Mouse (Mus musculus): ENCODE data around the gene Prmt3. TPM values are rescaled to one million over a fixed set of nuclear protein-coding genes. Genes with fewer than 3 reads are reported as not detected.

Gene Prmt3
- polyA plus RNA-seq, 1 experiment from 2014 or later, result 63.8 TPM

GRCm38 (mm10) chr7:49847939-49848338 is 69.8 kb downstream of the Prmt3 start:
- Histone ChIP-seq H3K9ac (replicated peaks; ENCODE audit: low read length) (no peak overlapping the region), H3K36me3 (replicated peaks; ENCODE audit: control insufficient read depth, insufficient read depth, low read depth, low read length) (no peaks in the 10 kb centered on the region), H3K27me3 (ENCODE audit: control insufficient read depth, insufficient read depth, low read length) (no peaks in the 10 kb centered on the region), H3K4me2 (ENCODE audit: low read depth, low read length) (no peak overlapping the region), H3K27ac (replicated peaks; ENCODE audit: low read depth, low read length) (no peak overlapping the region), H3K4me3 (ENCODE audit: low read depth, low read length) (no peak overlapping the region), H3K9me3 (replicated peaks; ENCODE audit: control insufficient read depth, low read length) (no peaks in the 10 kb centered on the region), H3K4me1 (ENCODE audit: control insufficient read depth, insufficient read depth, low read length) (no peaks in the 10 kb centered on the region)
- WGBS, result 61% methylated on average over 2 of the region's 2 CpGs
- no peak for ATAC-seq (replicated peaks; ENCODE audit: insufficient number of reproducible peaks, low FRiP score, low TSS enrichment, low read depth)
- DNase-seq (ENCODE audit: low spot score), result no peak

DNA sequence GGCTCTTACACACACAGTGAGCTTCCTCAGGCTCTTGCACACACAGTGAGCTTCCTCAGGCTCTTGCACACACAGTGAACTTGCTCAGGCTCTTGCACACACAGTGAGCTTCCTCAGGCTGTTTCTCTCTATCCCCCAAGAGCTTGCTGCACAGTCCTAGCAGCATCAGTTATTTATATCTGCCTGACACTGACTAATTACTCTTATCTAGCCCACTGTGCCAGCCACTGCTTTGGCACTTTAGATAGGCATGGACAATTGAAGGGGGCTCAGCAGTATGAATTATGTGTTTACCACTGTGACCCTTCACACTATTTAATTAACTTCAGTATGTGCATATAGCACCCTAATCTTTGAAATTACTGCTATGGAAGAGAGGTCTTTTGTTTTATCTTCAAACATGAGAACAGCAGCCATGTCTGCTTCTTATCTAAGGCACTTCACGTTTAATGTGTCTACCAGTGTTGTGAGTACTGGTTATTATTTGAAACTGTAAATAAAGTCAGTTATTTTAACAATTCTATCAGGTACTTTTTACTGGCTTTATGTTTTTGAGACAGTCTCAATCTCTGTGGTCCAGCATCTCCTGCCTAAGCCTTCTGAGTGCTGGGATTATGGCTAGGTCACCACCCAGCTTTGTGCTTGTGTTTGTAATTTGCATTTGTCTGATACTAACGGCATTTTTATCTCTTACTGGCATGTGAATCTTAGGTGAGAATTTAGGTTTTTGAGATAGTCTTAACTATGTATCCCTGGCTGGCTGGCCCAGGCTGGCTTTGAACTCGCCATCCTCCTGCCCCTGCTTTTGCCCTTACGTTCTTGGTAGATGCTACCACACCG is 75.4 kb downstream of the Prmt3 start:
- DNase-seq (ENCODE audit: low spot score), result no peak
- 88% methylated on average over 5 of the region's 5 CpGs for WGBS
- H3K9me3 ChIP-seq (replicated peaks; ENCODE audit: control insufficient read depth, low read length), result no peaks in the 10 kb centered on the region
- no peak overlapping the region for H3K9ac ChIP-seq (replicated peaks; ENCODE audit: low read length)
- no peak overlapping the region for H3K4me3 ChIP-seq (ENCODE audit: low read depth, low read length)
- H3K4me2 ChIP-seq (ENCODE audit: low read depth, low read length), result no peak overlapping the region
- H3K27me3 ChIP-seq (ENCODE audit: control insufficient read depth, insufficient read depth, low read length), result no peaks in the 10 kb centered on the region
- ATAC-seq (replicated peaks; ENCODE audit: insufficient number of reproducible peaks, low FRiP score, low TSS enrichment, low read depth), result no peak
- no peak overlapping the region for H3K27ac ChIP-seq (replicated peaks; ENCODE audit: low read depth, low read length)
- no peaks in the 10 kb centered on the region for H3K36me3 ChIP-seq (replicated peaks; ENCODE audit: control insufficient read depth, insufficient read depth, low read depth, low read length)
- H3K4me1 ChIP-seq (ENCODE audit: control insufficient read depth, insufficient read depth, low read length), result no peaks in the 10 kb centered on the region

DNA sequence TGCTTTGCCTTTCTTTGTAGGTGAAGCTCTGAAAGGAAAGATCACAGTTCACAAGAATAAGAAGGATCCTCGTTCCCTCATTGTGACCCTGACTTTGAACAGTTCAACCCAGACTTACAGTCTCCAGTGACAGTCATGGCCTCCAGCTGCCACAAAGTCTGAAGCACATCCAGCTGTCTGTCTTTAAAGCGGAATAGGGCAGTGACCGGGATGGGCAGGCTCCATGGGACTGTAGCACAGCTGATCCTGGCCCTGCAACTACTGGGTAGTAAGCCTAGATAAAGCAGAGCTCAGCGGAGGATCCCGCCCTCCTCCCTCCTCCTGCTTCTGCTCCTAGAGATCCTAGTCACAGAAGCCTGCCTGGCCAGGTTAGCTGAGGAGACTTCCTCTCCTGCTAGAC is 79.2 kb downstream of the Prmt3 start:
- Histone ChIP-seq H3K27ac (replicated peaks; ENCODE audit: low read depth, low read length) (no peak overlapping the region), H3K4me1 (ENCODE audit: control insufficient read depth, insufficient read depth, low read length) (no peaks in the 10 kb centered on the region), H3K9ac (replicated peaks; ENCODE audit: low read length) (no peak overlapping the region), H3K4me2 (ENCODE audit: low read depth, low read length) (no peak overlapping the region), H3K36me3 (replicated peaks; ENCODE audit: control insufficient read depth, insufficient read depth, low read depth, low read length) (no peaks in the 10 kb centered on the region), H3K9me3 (replicated peaks; ENCODE audit: control insufficient read depth, low read length) (no peaks in the 10 kb centered on the region), H3K4me3 (ENCODE audit: low read depth, low read length) (no peak overlapping the region), H3K27me3 (ENCODE audit: control insufficient read depth, insufficient read depth, low read length) (no peaks in the 10 kb centered on the region)
- WGBS, result 81% methylated on average over 5 of the region's 5 CpGs
- ATAC-seq (replicated peaks; ENCODE audit: insufficient number of reproducible peaks, low FRiP score, low TSS enrichment, low read depth) (no peak), DNase-seq (ENCODE audit: low spot score) (no peak)

- Histone ChIP-seq H3K4me3 (ENCODE audit: low read depth, low read length) (no peak overlapping the region), H3K4me2 (ENCODE audit: low read depth, low read length) (no peak overlapping the region), H3K27ac (replicated peaks; ENCODE audit: low read depth, low read length) (no peak overlapping the region), H3K9me3 (replicated peaks; ENCODE audit: control insufficient read depth, low read length) (no peaks in the 10 kb centered on the region), H3K9ac (replicated peaks; ENCODE audit: low read length) (no peak overlapping the region), H3K4me1 (ENCODE audit: control insufficient read depth, insufficient read depth, low read length) (no peaks in the 10 kb centered on the region), H3K36me3 (replicated peaks; ENCODE audit: control insufficient read depth, insufficient read depth, low read depth, low read length) (no peaks in the 10 kb centered on the region), H3K27me3 (ENCODE audit: control insufficient read depth, insufficient read depth, low read length) (no peaks in the 10 kb centered on the region)
- WGBS, result 81% methylated on average over 3 of the region's 3 CpGs
- no peak for ATAC-seq (replicated peaks; ENCODE audit: insufficient number of reproducible peaks, low FRiP score, low TSS enrichment, low read depth)
- no peak for DNase-seq (ENCODE audit: low spot score)
Measured at GRCm38 (mm10) chr7:49858257-49858656, 80.1 kb downstream of the Prmt3 start.

DNA sequence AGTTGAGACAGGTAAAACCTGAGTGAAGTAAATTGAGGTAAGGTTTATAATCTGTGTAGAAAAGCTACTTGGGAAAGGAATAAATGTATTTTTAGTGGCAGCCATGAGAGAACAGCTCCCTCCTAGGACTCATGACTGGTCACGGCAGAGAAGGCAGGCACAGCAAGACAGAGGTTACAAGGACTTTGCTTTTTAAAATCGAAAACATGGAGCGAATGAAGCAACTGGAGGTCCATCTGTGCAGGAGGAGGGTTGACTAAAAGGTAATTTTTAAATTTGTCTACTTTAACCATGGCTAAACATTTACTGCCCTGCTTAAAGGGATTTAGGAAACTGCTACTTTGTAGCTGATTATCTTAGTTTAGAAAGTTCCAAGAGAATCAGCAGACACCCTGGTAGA is 81.7 kb downstream of the Prmt3 start:
- Histone ChIP-seq H3K9ac (replicated peaks; ENCODE audit: low read length) (no peak overlapping the region), H3K36me3 (replicated peaks; ENCODE audit: control insufficient read depth, insufficient read depth, low read depth, low read length) (no peaks in the 10 kb centered on the region), H3K9me3 (replicated peaks; ENCODE audit: control insufficient read depth, low read length) (no peaks in the 10 kb centered on the region), H3K27ac (replicated peaks; ENCODE audit: low read depth, low read length) (no peak overlapping the region), H3K4me3 (ENCODE audit: low read depth, low read length) (no peak overlapping the region), H3K4me1 (ENCODE audit: control insufficient read depth, insufficient read depth, low read length) (no peaks in the 10 kb centered on the region), H3K27me3 (ENCODE audit: control insufficient read depth, insufficient read depth, low read length) (no peaks in the 10 kb centered on the region), H3K4me2 (ENCODE audit: low read depth, low read length) (no peak overlapping the region)
- WGBS, result 91% methylated on average over 3 of the region's 3 CpGs
- DNase-seq (ENCODE audit: low spot score), result no peak
- ATAC-seq (replicated peaks; ENCODE audit: insufficient number of reproducible peaks, low FRiP score, low TSS enrichment, low read depth), result no peak

DNA sequence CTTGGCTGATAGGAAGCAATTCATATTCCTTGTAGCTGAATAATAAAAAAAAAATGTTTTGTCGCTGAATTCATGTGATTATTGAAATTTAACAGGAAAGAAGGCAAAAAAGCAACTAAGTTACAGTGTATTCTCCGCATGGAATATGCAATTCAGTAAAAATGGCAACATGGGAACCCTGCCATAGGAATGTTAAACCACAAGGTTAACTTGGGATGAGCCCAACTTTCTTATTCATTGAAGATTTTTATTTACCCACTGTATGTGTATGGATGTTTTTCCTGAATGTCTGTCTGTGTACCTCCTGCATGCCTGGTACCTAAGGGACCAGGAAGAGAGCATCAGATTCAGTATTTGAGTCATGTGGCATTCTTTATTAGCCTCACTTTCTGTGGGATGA is 83.0 kb downstream of the Prmt3 start:
- H3K4me3 ChIP-seq (ENCODE audit: low read depth, low read length), result no peak overlapping the region
- WGBS, result 97% methylated on average over 2 of the region's 2 CpGs
- no peaks in the 10 kb centered on the region for H3K36me3 ChIP-seq (replicated peaks; ENCODE audit: control insufficient read depth, insufficient read depth, low read depth, low read length)
- H3K27ac ChIP-seq (replicated peaks; ENCODE audit: low read depth, low read length), result no peak overlapping the region
- no peak for DNase-seq (ENCODE audit: low spot score)
- no peaks in the 10 kb centered on the region for H3K4me1 ChIP-seq (ENCODE audit: control insufficient read depth, insufficient read depth, low read length)
- no peak overlapping the region for H3K9ac ChIP-seq (replicated peaks; ENCODE audit: low read length)
- ATAC-seq (replicated peaks; ENCODE audit: insufficient number of reproducible peaks, low FRiP score, low TSS enrichment, low read depth), result no peak
- no peaks in the 10 kb centered on the region for H3K9me3 ChIP-seq (replicated peaks; ENCODE audit: control insufficient read depth, low read length)
- H3K27me3 ChIP-seq (ENCODE audit: control insufficient read depth, insufficient read depth, low read length), result no peaks in the 10 kb centered on the region
- no peak overlapping the region for H3K4me2 ChIP-seq (ENCODE audit: low read depth, low read length)

- no peaks in the 10 kb centered on the region for H3K4me1 ChIP-seq (ENCODE audit: control insufficient read depth, insufficient read depth, low read length)
- no peak overlapping the region for H3K4me2 ChIP-seq (ENCODE audit: low read depth, low read length)
- H3K27me3 ChIP-seq (ENCODE audit: control insufficient read depth, insufficient read depth, low read length), result no peaks in the 10 kb centered on the region
- ATAC-seq (replicated peaks; ENCODE audit: insufficient number of reproducible peaks, low FRiP score, low TSS enrichment, low read depth) (no peak), DNase-seq (ENCODE audit: low spot score) (no peak)
- H3K9ac ChIP-seq (replicated peaks; ENCODE audit: low read length), result no peak overlapping the region
- H3K9me3 ChIP-seq (replicated peaks; ENCODE audit: control insufficient read depth, low read length), result no peaks in the 10 kb centered on the region
- 69% methylated on average over 3 of the region's 3 CpGs for WGBS
- no peak overlapping the region for H3K27ac ChIP-seq (replicated peaks; ENCODE audit: low read depth, low read length)
- no peak overlapping the region for H3K4me3 ChIP-seq (ENCODE audit: low read depth, low read length)
- no peaks in the 10 kb centered on the region for H3K36me3 ChIP-seq (replicated peaks; ENCODE audit: control insufficient read depth, insufficient read depth, low read depth, low read length)
Measured at GRCm38 (mm10) chr7:49863753-49864152, 85.6 kb downstream of the Prmt3 start.

- no peak for DNase-seq (ENCODE audit: low spot score)
- Histone ChIP-seq H3K36me3 (replicated peaks; ENCODE audit: control insufficient read depth, insufficient read depth, low read depth, low read length) (no peaks in the 10 kb centered on the region), H3K9ac (replicated peaks; ENCODE audit: low read length) (no peak overlapping the region), H3K27ac (replicated peaks; ENCODE audit: low read depth, low read length) (no peak overlapping the region), H3K4me3 (ENCODE audit: low read depth, low read length) (no peak overlapping the region), H3K9me3 (replicated peaks; ENCODE audit: control insufficient read depth, low read length) (no peaks in the 10 kb centered on the region), H3K4me1 (ENCODE audit: control insufficient read depth, insufficient read depth, low read length) (no peaks in the 10 kb centered on the region), H3K4me2 (ENCODE audit: low read depth, low read length) (no peak overlapping the region), H3K27me3 (ENCODE audit: control insufficient read depth, insufficient read depth, low read length) (no peaks in the 10 kb centered on the region)
- 76% methylated on average over 5 of the region's 5 CpGs for WGBS
- no peak for ATAC-seq (replicated peaks; ENCODE audit: insufficient number of reproducible peaks, low FRiP score, low TSS enrichment, low read depth)
Measured at GRCm38 (mm10) chr7:49869656-49870055, 91.5 kb downstream of the Prmt3 start.
